Mouse (Mus musculus): ENCODE data around the gene Rcor1. TPM values are rescaled to one million over a fixed set of nuclear protein-coding genes. Genes with fewer than 3 reads are reported as not detected.

Gene Rcor1
- 46.4 and 48.0 TPM in 2 replicates for total RNA-seq (2021)
- long read RNA-seq, experiment 1, full-length matches to known transcripts: 24 of 32 reads
- long read RNA-seq, experiment 1, partial matches to known transcripts: 6 of 32 reads
- long read RNA-seq, experiment 1, other reads (novel, unspliced or antisense): 2 of 32 reads
- long read RNA-seq, experiment 2, full-length matches to known transcripts: 15 of 25 reads
- long read RNA-seq, experiment 2, partial matches to known transcripts: 3 of 25 reads
- long read RNA-seq, experiment 2, other reads (novel, unspliced or antisense): 7 of 25 reads

GRCm38 (mm10) chr12:111038976-111039612, at the start of gene Rcor1:
Gene Rcor1 (plus strand): TSS chr12:111039351.
- peak; percentile 100 for DNase-seq

GRCm38 (mm10) chr12:110989409-110989808, 49.7 kb upstream of the Rcor1 start:
- no peak for DNase-seq

- DNase-seq: no peak
These were observed 48.7 kb upstream of the Rcor1 start for GRCm38 (mm10) chr12:110990500-110990899.

GRCm38 (mm10) chr12:110991361-110992127, 47.6 kb upstream of the Rcor1 start:
- DNase-seq: peak; percentile 88

GRCm38 (mm10) chr12:110992128-110992553, 47.0 kb upstream of the Rcor1 start:
- peak; percentile 96 for DNase-seq

- no peak for DNase-seq
These were observed 46.4 kb upstream of the Rcor1 start for GRCm38 (mm10) chr12:110992771-110993170.

- DNase-seq: no peak
These were observed 45.9 kb upstream of the Rcor1 start for GRCm38 (mm10) chr12:110993226-110993625.

- no peak for DNase-seq
These were observed 44.5 kb upstream of the Rcor1 start for GRCm38 (mm10) chr12:110994666-110995065.

GRCm38 (mm10) chr12:110998092-110998491, 41.1 kb upstream of the Rcor1 start:
- DNase-seq: no peak

- no peak for DNase-seq
These were observed 39.3 kb upstream of the Rcor1 start for GRCm38 (mm10) chr12:110999820-111000219.

- DNase-seq: no peak
These were observed 38.2 kb upstream of the Rcor1 start for GRCm38 (mm10) chr12:111000956-111001355.

GRCm38 (mm10) chr12:111004142-111004541, 35.0 kb upstream of the Rcor1 start:
- DNase-seq: no peak

- DNase-seq: no peak
These were observed 33.3 kb upstream of the Rcor1 start for GRCm38 (mm10) chr12:111005803-111006202.

- DNase-seq: no peak
These were observed 32.8 kb upstream of the Rcor1 start for GRCm38 (mm10) chr12:111006339-111006738.

- peak; percentile 91 for DNase-seq
These were observed 31.7 kb upstream of the Rcor1 start for GRCm38 (mm10) chr12:111007134-111008103.

GRCm38 (mm10) chr12:111008500-111009490, 30.4 kb upstream of the Rcor1 start:
- DNase-seq: peak; percentile 25

GRCm38 (mm10) chr12:111009615-111010257, 29.4 kb upstream of the Rcor1 start:
- DNase-seq: no peak

GRCm38 (mm10) chr12:111016807-111017206, 22.3 kb upstream of the Rcor1 start:
- no peak for DNase-seq

GRCm38 (mm10) chr12:111018068-111018467, 21.1 kb upstream of the Rcor1 start:
- DNase-seq: no peak

- no peak for DNase-seq
These were observed 20.1 kb upstream of the Rcor1 start for GRCm38 (mm10) chr12:111019086-111019485.

Measured in adrenal gland, postnatal 14 days (tissue).